Mouse (Mus musculus) heart, embryonic 14.5 days (tissue): ENCODE results near the gene Prkra. TPM values are rescaled to one million over a fixed set of nuclear protein-coding genes. Genes with fewer than 3 reads are reported as not detected.

Source experiments
- ATAC-seq: fragments of 200-750 bp; cut with Nextera tagmentation; 2 replicates; pipeline ENCODE4 v1.8.0; 2017; ENCODE audit warnings: low read depth, moderate TSS enrichment; ENCODE audit not compliant: insufficient number of reproducible peaks, insufficient read depth, low FRiP score
- H3K27ac ChIP-seq, 2 experiments: fragments of 200-500 bp in 1 of 2; fragments of 300-500 bp in 1 of 2; sonication (generic) in 1 of 2; replicated peaks in 1 of 2; 2 replicates each; pipeline ENCODE4 v1.5.1; 2012 to 2014; ENCODE audit warnings: low read depth in 2 of 2, low read length in 2 of 2, control low read depth in 1 of 2, mild to moderate bottlenecking in 1 of 2, mixed read lengths in 1 of 2; ENCODE audit not compliant: control insufficient read depth in 1 of 2, insufficient read depth in 1 of 2
- H3K27me3 ChIP-seq: fragments of 300-500 bp; sonication (generic); 2 replicates; pipeline ENCODE4 v1.6.1; 2014; ENCODE audit warnings: mild to moderate bottlenecking, low read length, control low read depth; ENCODE audit not compliant: control insufficient read depth, insufficient read depth
- H3K36me3 ChIP-seq: fragments of 300-500 bp; sonication (generic); 2 replicates; pipeline ENCODE4 v1.6.1; 2014; ENCODE audit warnings: mild to moderate bottlenecking, control low read depth, low read length, mixed read lengths; ENCODE audit not compliant: control insufficient read depth, insufficient read depth
- H3K4me1 ChIP-seq, 2 experiments: fragments of 200-500 bp in 1 of 2; fragments of 300-500 bp in 1 of 2; sonication (generic) in 1 of 2; 2 replicates each; pipeline ENCODE4 v1.6.1; 2012 to 2014; ENCODE audit warnings: low read length in 2 of 2, control low read depth in 1 of 2, mixed read lengths in 1 of 2; ENCODE audit not compliant: control insufficient read depth in 2 of 2, insufficient read depth in 2 of 2
- H3K4me2 ChIP-seq: fragments of 300-500 bp; sonication (generic); 2 replicates; pipeline ENCODE4 v1.6.1; 2014; ENCODE audit warnings: mild to moderate bottlenecking, low read length
- H3K4me3 ChIP-seq, 2 experiments: fragments of 200-500 bp in 1 of 2; fragments of 300-500 bp in 1 of 2; sonication (generic) in 1 of 2; 2 replicates each; pipeline ENCODE4 v1.5.1; 2012 to 2014; ENCODE audit warnings: low read length in 2 of 2, mild to moderate bottlenecking in 2 of 2, control low read depth in 1 of 2, low read depth in 1 of 2, moderate library complexity in 1 of 2; ENCODE audit not compliant: control insufficient read depth in 1 of 2, insufficient read depth in 1 of 2
- H3K9ac ChIP-seq: fragments of 300-500 bp; sonication (generic); 2 replicates; pipeline ENCODE4 v1.6.1; 2014; ENCODE audit warnings: mild to moderate bottlenecking, low read length
- H3K9me3 ChIP-seq: fragments of 300-500 bp; sonication (generic); 2 replicates; pipeline ENCODE4 v1.6.1; 2016; ENCODE audit warnings: low read length, control low read depth; ENCODE audit not compliant: control insufficient read depth
- WGBS: fragments of 180-500 bp; shearing (Covaris S2); extraction: QIAGEN DNeasy Blood & Tissue Kit; methylation state at CpG from one replicate; pipeline ENCODE4 v1.1.7; 2014; 5-methylcytosine and 5-hydroxymethylcytosine counted together
- polyA plus RNA-seq: library from polyadenylated mRNA; unstranded; fragments of >200 nt; fragmentation: Nextera tagmentation; extraction: Ambion mirVana; gene quantifications from 2 replicates; pipeline ENCODE4 v1.2.1, GENCODE M21; 2014

The Prkra gene
- polyA plus RNA-seq, 1 experiment from 2014 or later, result 38.9 TPM

DNA sequence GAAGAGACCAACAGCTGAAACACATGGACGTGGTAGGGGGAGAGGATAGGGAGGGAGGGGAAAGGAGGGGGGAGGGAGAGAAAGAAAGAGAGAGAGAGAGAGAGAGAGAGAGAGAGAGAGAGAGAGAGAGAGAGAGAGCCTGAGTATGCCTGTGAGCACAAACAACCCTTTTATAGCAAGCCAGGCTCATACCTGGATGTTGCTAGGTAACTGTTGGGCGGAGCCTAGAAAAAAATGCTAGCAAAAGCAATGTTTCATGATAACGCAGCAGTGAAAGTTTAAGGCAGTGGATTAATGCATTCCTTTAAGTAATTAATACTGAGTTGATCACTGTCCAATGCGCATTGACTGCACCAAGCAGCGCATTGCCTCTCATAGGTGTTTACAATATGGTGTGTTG, 6.8 kb upstream of the Prkra start:
- Histone ChIP-seq H3K4me3 (no peak overlapping the region), H3K4me1 (no peaks in the 10 kb centered on the region), H3K9ac (no peak overlapping the region), H3K36me3 (no peaks in the 10 kb centered on the region), H3K4me2 (no peak overlapping the region), H3K9me3 (no peaks in the 10 kb centered on the region), H3K27ac (no peak overlapping the region), H3K27me3 (no peaks in the 10 kb centered on the region)
- 84% methylated on average over 5 of the region's 5 CpGs for WGBS
- no peak for ATAC-seq

DNA sequence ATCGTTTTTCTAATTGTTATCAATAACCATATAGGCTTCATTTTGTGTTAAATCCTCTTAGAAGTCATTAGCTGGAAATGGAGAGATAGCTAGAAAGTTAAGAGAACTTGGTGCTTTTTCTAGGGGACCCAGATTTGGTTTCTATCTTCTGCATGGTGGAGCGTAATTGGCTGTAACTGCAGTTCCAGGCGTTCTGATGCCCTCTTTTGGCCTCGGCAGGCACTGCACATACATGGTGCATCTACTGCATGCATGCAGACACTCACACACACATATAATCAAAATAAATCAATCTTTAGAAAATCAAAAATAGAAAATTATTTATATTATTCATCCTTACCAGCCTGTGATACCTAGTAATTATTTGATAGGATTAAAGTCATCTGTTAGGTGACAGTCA, 5.3 kb upstream of the Prkra start:
- no peak for ATAC-seq
- Histone ChIP-seq H3K4me3 (no peak overlapping the region), H3K9ac (no peak overlapping the region), H3K27me3 (no peaks in the 10 kb centered on the region), H3K4me2 (no peak overlapping the region), H3K27ac (no peak overlapping the region), H3K4me1 (peaks cover 3 to 5% of the 10 kb centered on the region in 2 experiments), H3K36me3 (no peaks in the 10 kb centered on the region), H3K9me3 (no peaks in the 10 kb centered on the region)
- 84% methylated on average over 4 of the region's 4 CpGs for WGBS

DNA sequence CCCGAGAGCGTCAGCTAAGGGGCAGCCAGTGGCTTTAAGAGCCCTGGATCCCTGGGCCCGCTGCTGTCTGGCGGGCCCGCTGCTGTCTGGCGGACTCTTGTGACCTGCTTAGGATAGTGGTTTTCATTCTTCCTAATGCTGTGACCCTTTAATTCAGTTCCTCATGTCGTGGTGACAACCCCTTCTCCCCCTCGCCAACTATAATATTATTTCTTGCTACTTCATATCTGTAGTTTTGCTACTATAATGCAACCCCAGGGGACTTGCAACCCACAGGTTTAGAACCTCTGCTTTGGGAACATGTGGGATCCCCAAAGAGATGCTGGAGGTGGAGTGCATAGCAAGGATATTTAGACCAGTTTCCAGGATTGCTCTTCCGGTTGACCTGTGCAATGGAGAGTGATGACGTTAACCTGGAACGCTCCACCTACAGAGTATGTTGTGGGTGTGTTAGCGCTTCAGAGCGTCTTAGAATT, 889 bp upstream of the Prkra start:
- Histone ChIP-seq H3K27ac (peak overlapping the region; percentile 77 to 89), H3K4me1 (peaks cover 3 to 12% of the 10 kb centered on the region in 2 experiments), H3K4me3 (peak overlapping the region; percentile 81 to 82), H3K27me3 (no peaks in the 10 kb centered on the region), H3K36me3 (no peaks in the 10 kb centered on the region), H3K9me3 (no peaks in the 10 kb centered on the region), H3K4me2 (peak overlapping the region; percentile 94), H3K9ac (peak overlapping the region; percentile 75)
- no peak for ATAC-seq
- WGBS, result 27% methylated on average over 13 of the region's 13 CpGs

DNA sequence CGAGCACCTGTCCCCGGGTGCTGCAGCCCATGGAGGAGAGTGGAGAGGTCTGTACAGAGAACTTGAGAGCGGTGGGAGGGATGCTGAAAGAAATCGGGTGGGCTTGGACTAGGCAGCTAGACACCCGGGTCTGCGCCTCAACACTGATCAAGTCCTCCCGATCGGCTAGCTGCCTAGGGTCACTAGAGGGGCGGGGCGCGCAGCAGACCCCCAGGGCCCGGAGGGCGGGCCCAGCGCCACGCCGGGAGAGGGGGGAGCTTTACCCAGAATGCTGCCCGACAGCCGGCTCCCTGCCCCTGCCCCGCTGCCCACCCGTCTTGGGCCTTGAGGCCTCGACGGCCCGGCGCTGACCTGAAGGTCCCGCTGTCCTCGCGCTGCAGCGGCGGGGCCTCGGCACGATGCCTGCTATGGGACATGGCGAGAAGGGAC, 360 bp downstream of the Prkra start:
- under 1% methylated on average over 29 of the region's 32 CpGs for WGBS
- Histone ChIP-seq H3K4me2 (peak overlapping the region; percentile 94), H3K9ac (peak overlapping the region; percentile 90), H3K9me3 (no peaks in the 10 kb centered on the region), H3K4me1 (peaks cover 3 to 12% of the 10 kb centered on the region in 2 experiments), H3K36me3 (peaks cover 7% of the 10 kb centered on the region), H3K4me3 (peak overlapping the region; percentile 81 to 82), H3K27me3 (no peaks in the 10 kb centered on the region), H3K27ac (peak overlapping the region; percentile 89)
- peak; percentile 29; the same call in 1 of the 2 replicates for ATAC-seq

DNA sequence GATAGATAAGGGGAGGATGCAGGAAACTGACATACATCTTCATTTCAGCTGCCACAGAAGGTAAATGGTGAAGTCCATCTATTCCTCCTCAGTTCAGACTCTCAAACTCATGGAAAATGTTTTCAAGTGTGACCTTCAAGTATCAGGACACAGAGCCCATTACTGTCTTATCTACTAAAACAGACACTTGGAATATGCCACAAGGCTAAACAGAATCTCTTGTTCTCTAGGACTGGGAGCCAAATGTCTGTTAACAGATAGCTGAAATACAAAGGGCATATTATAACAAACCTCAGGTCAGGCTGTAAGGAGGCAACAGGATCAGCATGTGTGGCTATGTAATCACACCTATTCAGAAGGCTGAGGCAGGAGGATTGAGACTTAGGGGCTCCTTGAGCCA, 4.0 kb downstream of the Prkra start:
- H3K36me3 ChIP-seq, result peaks cover 44% of the 10 kb centered on the region
- no peak for ATAC-seq

DNA sequence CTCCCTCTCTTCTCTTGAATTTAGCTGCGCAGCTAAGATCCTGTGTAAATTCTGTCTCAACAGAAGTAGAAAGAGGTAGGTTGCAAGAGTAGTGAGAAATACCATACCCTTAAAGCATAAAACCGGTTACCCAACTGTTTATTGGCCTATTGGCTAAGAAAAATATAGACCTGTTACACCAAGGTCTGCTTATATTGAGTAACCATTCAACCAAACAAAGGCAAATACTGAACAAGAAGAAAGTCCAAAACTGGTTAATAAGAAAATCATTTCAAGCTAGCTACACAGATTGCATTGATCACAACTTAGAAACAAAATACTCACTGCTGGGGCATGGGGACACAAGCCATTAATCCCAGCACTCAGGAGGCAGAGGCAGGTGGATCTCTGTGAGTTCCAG, 8.2 kb downstream of the Prkra start:
- H3K27me3 ChIP-seq, result no peaks in the 10 kb centered on the region
- 92% methylated on average over 2 of the region's 2 CpGs for WGBS
- no peak overlapping the region for H3K27ac ChIP-seq
- no peak overlapping the region for H3K4me3 ChIP-seq
- H3K36me3 ChIP-seq, result peaks cover 81% of the 10 kb centered on the region
- H3K4me2 ChIP-seq, result no peak overlapping the region
- H3K9ac ChIP-seq, result no peak overlapping the region
- no peak for ATAC-seq
- no peaks in the 10 kb centered on the region for H3K4me1 ChIP-seq
- H3K9me3 ChIP-seq, result no peaks in the 10 kb centered on the region

More for the DNA sequence above, 4.0 kb downstream of the Prkra start:
- Histone ChIP-seq H3K4me3 (no peak overlapping the region), H3K9ac (no peak overlapping the region), H3K27ac (no peak overlapping the region), H3K27me3 (no peaks in the 10 kb centered on the region), H3K4me2 (no peak overlapping the region), H3K9me3 (no peaks in the 10 kb centered on the region), H3K4me1 (peaks cover 2 to 10% of the 10 kb centered on the region in 2 experiments)

DNA sequence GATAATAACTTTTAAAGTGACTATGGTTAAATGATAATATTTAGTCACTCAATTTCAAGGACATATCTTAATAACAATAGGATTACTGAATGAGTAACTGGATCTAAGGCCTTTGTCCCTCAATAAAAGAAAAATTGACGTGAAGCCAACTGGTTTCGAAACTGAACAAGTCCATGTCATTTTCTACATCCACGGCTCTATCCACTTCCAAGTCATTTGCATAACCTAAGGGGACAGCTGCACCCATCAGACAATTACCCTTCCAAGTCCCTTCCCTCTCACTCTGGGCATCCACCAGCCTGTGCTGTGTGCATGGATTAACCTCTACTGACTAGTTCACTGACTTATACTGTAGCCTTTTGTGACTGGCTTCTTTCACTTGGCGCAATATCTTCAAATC, 16.2 kb downstream of the Prkra start:
- Histone ChIP-seq H3K4me2 (no peak overlapping the region), H3K4me3 (no peak overlapping the region), H3K4me1 (no peaks in the 10 kb centered on the region), H3K27me3 (no peaks in the 10 kb centered on the region), H3K27ac (no peak overlapping the region), H3K36me3 (peaks cover 87% of the 10 kb centered on the region), H3K9me3 (0 out of 2 replicates have a peak, but pooled peaks cover 2% of the 10 kb centered on the region), H3K9ac (no peak overlapping the region)
- ATAC-seq, result no peak
- 94% methylated on average over 4 of the region's 4 CpGs for WGBS

DNA sequence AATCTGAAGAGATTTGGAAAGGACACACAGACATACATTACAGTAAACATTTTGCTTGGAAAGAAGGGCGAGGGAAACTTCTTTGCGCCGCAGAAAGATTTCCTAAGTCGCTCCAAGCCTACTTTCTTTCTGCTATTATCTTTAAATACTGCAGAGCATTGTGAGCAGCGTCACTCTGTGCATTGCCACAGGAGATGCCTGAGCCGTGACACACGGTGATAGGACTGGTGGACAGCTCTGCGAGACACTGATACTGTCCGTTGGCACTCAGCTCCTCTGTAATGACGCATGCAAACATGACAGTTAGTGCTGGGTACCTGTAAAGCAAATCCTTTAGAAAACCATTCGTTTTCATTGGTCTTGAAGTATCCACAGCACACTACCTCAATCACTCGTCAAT, 17.5 kb downstream of the Prkra start:
- no peaks in the 10 kb centered on the region for H3K4me1 ChIP-seq
- no peak overlapping the region for H3K4me2 ChIP-seq
- H3K27me3 ChIP-seq, result no peaks in the 10 kb centered on the region
- no peak for ATAC-seq
- H3K36me3 ChIP-seq, result peaks cover 80% of the 10 kb centered on the region
- H3K9me3 ChIP-seq, result 0 out of 2 replicates have a peak, but pooled peaks cover 4% of the 10 kb centered on the region
- H3K9ac ChIP-seq, result no peak overlapping the region
- WGBS, result 73% methylated on average over 12 of the region's 12 CpGs
- no peak overlapping the region for H3K27ac ChIP-seq
- H3K4me3 ChIP-seq, result no peak overlapping the region
